Mouse (Mus musculus) lung, adult 2 months (tissue): Measurements from ENCODE around the gene Gopc.
"Not testable (repeated sequence)": the region's sequence is repeated elsewhere in the genome, so short reads cannot be mapped to it uniquely, and the experiment has no call there.

ENCODE experiments used
- CTCF ChIP-seq: fragments of 200-500 bp; IDR thresholded peaks from 2 replicates; pipeline ENCODE4 v1.5.1; 2011; ENCODE audit warnings: mild to moderate bottlenecking, low read length, control low read depth; ENCODE audit not compliant: insufficient read depth
- POLR2A ChIP-seq: fragments of 200-500 bp; IDR thresholded peaks from 2 replicates; pipeline ENCODE4 v1.6.1; 2011; ENCODE audit warnings: low read depth, mild to moderate bottlenecking, control low read depth, low read length, borderline replicate concordance; ENCODE audit errors: extremely low read depth

GRCm38 (mm10) chr10:52343324-52343723 is 38.6 kb downstream of the Gopc start:
- not testable (repeated sequence) for TF ChIP-seq POLR2A
- TF ChIP-seq CTCF, result peak; percentile 28; the same call in 1 of the 2 replicates
